Mouse (Mus musculus) forebrain, embryonic 11.5 days (tissue): ENCODE data around the gene Pigq. TPM values are rescaled to one million over a fixed set of nuclear protein-coding genes. Genes with fewer than 3 reads are reported as not detected.
A peak's percentile ranks its signal among the peaks of the same experiment; 100 is the strongest.

Source experiments
- ATAC-seq: fragments of 200-750 bp; cut with Nextera tagmentation; replicated peaks from 2 replicates; pipeline ENCODE4 v1.8.0; 2017; ENCODE audit warnings: moderate TSS enrichment; ENCODE audit not compliant: low FRiP score
- DNase-seq: peaks from one replicate; pipeline ENCODE4 v3.0.0-alpha.2; 2017; ENCODE audit warnings: low spot score
- H3K27ac ChIP-seq: fragments of 300-500 bp; sonication (generic); 2 replicates; pipeline ENCODE4 v1.5.1; 2014; ENCODE audit warnings: low read depth, low read length
- H3K27me3 ChIP-seq: fragments of 300-500 bp; sonication (generic); 2 replicates; pipeline ENCODE4 v1.6.1; 2014; ENCODE audit warnings: mild to moderate bottlenecking, low read length, mixed read lengths; ENCODE audit not compliant: control insufficient read depth, insufficient read depth
- H3K36me3 ChIP-seq: fragments of 300-500 bp; sonication (generic); 2 replicates; pipeline ENCODE4 v1.6.1; 2014; ENCODE audit warnings: mild to moderate bottlenecking, low read length, moderate library complexity, mixed read lengths; ENCODE audit not compliant: control insufficient read depth, insufficient read depth
- H3K4me1 ChIP-seq: fragments of 300-500 bp; sonication (generic); replicated peaks from 2 replicates; pipeline ENCODE4 v1.6.1; 2014; ENCODE audit warnings: low read length, mixed read lengths; ENCODE audit not compliant: control insufficient read depth, insufficient read depth
- H3K4me2 ChIP-seq: fragments of 300-500 bp; sonication (generic); 2 replicates; pipeline ENCODE4 v1.6.1; 2014; ENCODE audit warnings: low read depth, mild to moderate bottlenecking, low read length, moderate library complexity, mixed read lengths; ENCODE audit not compliant: severe bottlenecking
- H3K4me3 ChIP-seq: fragments of 300-500 bp; sonication (generic); 2 replicates; pipeline ENCODE4 v1.5.1; 2014; ENCODE audit warnings: low read depth, low read length
- H3K9ac ChIP-seq: fragments of 300-500 bp; sonication (generic); 2 replicates; pipeline ENCODE4 v1.6.1; 2014; ENCODE audit warnings: low read length
- H3K9me3 ChIP-seq: fragments of 300-500 bp; sonication (generic); 2 replicates; pipeline ENCODE4 v1.6.1; 2016; ENCODE audit warnings: low read length, mixed read lengths; ENCODE audit not compliant: control insufficient read depth
- WGBS: fragments of 180-500 bp; shearing (Covaris S2); extraction: QIAGEN DNeasy Blood & Tissue Kit; methylation state at CpG from one replicate; pipeline ENCODE4 v1.1.7; 2014; 5-methylcytosine and 5-hydroxymethylcytosine counted together
- polyA plus RNA-seq: library from polyadenylated mRNA; unstranded; fragments of >200 nt; fragmentation: Nextera tagmentation; extraction: Ambion mirVana; gene quantifications from 2 replicates; pipeline ENCODE4 v1.2.1, GENCODE M21; 2014

The Pigq gene
- polyA plus RNA-seq, 1 experiment from 2014 or later: 65.2 TPM

- no peak for DNase-seq
- Histone ChIP-seq H3K9me3 (no peaks in the 10 kb centered on the region), H3K27ac (no peak overlapping the region)
These were observed 9.9 kb upstream of the Pigq start for GRCm38 (mm10) chr17:25954671-25955070.

GRCm38 (mm10) chr17:25953161-25953560 is 8.4 kb upstream of the Pigq start:
- 70% methylated on average over 5 of the region's 5 CpGs for WGBS

More at GRCm38 (mm10) chr17:25954671-25955070, 9.9 kb upstream of the Pigq start:
- Histone ChIP-seq H3K4me3 (no peak overlapping the region), H3K9ac (no peak overlapping the region), H3K4me2 (no peak overlapping the region), H3K27me3 (peaks cover 33% of the 10 kb centered on the region), H3K4me1 (peaks cover 9% of the 10 kb centered on the region; the same call in 1 of the 2 replicates), H3K36me3 (no peaks in the 10 kb centered on the region)
- no peak for ATAC-seq
- 76% methylated on average over 2 of the region's 2 CpGs for WGBS

GRCm38 (mm10) chr17:25951803-25952623 is 7.3 kb upstream of the Pigq start, which contains the start of gene A930017K11Rik:
TSS of gene A930017K11Rik (minus strand) at chr17:25952565.
- 1% methylated on average over 58 of the region's 58 CpGs for WGBS
- peak within 1 kb of the TSS; percentile 48 for H3K4me2 ChIP-seq
- H3K4me3 ChIP-seq: peak within 1 kb of the TSS; percentile 25
- H3K9ac ChIP-seq: no peak within 1 kb of the TSS
- no peak for DNase-seq
- no peaks in the 10 kb centered on the region for H3K9me3 ChIP-seq
- no peak for ATAC-seq
- peaks cover 9% of the 10 kb centered on the region; the same call in 1 of the 2 replicates for H3K4me1 ChIP-seq
- H3K36me3 ChIP-seq: no peaks in the 10 kb centered on the region
- H3K27ac ChIP-seq: no peak within 1 kb of the TSS
- H3K27me3 ChIP-seq: peaks cover 33% of the 10 kb centered on the region

More at GRCm38 (mm10) chr17:25953161-25953560, 8.4 kb upstream of the Pigq start:
- Histone ChIP-seq H3K4me2 (no peak overlapping the region), H3K27me3 (peaks cover 33% of the 10 kb centered on the region), H3K27ac (no peak overlapping the region), H3K36me3 (no peaks in the 10 kb centered on the region), H3K9me3 (no peaks in the 10 kb centered on the region), H3K4me3 (no peak overlapping the region), H3K9ac (no peak overlapping the region), H3K4me1 (peaks cover 9% of the 10 kb centered on the region; the same call in 1 of the 2 replicates)
- DNase-seq (no peak), ATAC-seq (no peak)

- H3K4me3 ChIP-seq: peak overlapping the region; percentile 25
- WGBS: 2% methylated on average over 33 of the region's 33 CpGs
- peaks cover 33% of the 10 kb centered on the region for H3K27me3 ChIP-seq
- DNase-seq: no peak
- no peaks in the 10 kb centered on the region for H3K9me3 ChIP-seq
- no peak overlapping the region for H3K9ac ChIP-seq
- ATAC-seq: no peak
- peaks cover 9% of the 10 kb centered on the region; the same call in 1 of the 2 replicates for H3K4me1 ChIP-seq
- H3K36me3 ChIP-seq: no peaks in the 10 kb centered on the region
- peak overlapping the region; percentile 48 for H3K4me2 ChIP-seq
- no peak overlapping the region for H3K27ac ChIP-seq
These were observed 6.6 kb upstream of the Pigq start for GRCm38 (mm10) chr17:25951225-25951802.

GRCm38 (mm10) chr17:25950706-25951105 is 6.0 kb upstream of the Pigq start:
- 7% methylated on average over 3 of the region's 3 CpGs for WGBS
- no peak overlapping the region for H3K4me3 ChIP-seq
- no peak overlapping the region for H3K4me2 ChIP-seq
- H3K27me3 ChIP-seq: peaks cover 33% of the 10 kb centered on the region
- ATAC-seq: no peak
- H3K9ac ChIP-seq: no peak overlapping the region
- no peak for DNase-seq
- no peaks in the 10 kb centered on the region for H3K9me3 ChIP-seq
- H3K27ac ChIP-seq: no peak overlapping the region
- H3K4me1 ChIP-seq: peaks cover 9% of the 10 kb centered on the region; the same call in 1 of the 2 replicates
- H3K36me3 ChIP-seq: no peaks in the 10 kb centered on the region

- no peaks in the 10 kb centered on the region for H3K36me3 ChIP-seq
- H3K4me3 ChIP-seq: no peak overlapping the region
- H3K27me3 ChIP-seq: peaks cover 33% of the 10 kb centered on the region
- no peak overlapping the region for H3K27ac ChIP-seq
- 84% methylated on average over 5 of the region's 5 CpGs for WGBS
- no peak for DNase-seq
- ATAC-seq: no peak
- H3K4me1 ChIP-seq: peaks cover 9% of the 10 kb centered on the region; the same call in 1 of the 2 replicates
- H3K4me2 ChIP-seq: no peak overlapping the region
- H3K9me3 ChIP-seq: no peaks in the 10 kb centered on the region
- H3K9ac ChIP-seq: no peak overlapping the region
These were observed 5.2 kb upstream of the Pigq start for GRCm38 (mm10) chr17:25949981-25950380.

GRCm38 (mm10) chr17:25948051-25948450 is 3.3 kb upstream of the Pigq start:
- WGBS: 85% methylated on average over 8 of the region's 8 CpGs
- Histone ChIP-seq H3K27me3 (peaks cover 29% of the 10 kb centered on the region), H3K4me1 (peaks cover 9% of the 10 kb centered on the region; the same call in 1 of the 2 replicates)

GRCm38 (mm10) chr17:25947576-25947975 is 2.8 kb upstream of the Pigq start:
- Histone ChIP-seq H3K9me3 (no peaks in the 10 kb centered on the region), H3K9ac (no peak overlapping the region; the same call in 1 of the 2 replicates)
- 81% methylated on average over 4 of the region's 4 CpGs for WGBS

More at GRCm38 (mm10) chr17:25948051-25948450, 3.3 kb upstream of the Pigq start:
- no peak overlapping the region for H3K27ac ChIP-seq
- H3K4me3 ChIP-seq: no peak overlapping the region
- DNase-seq (no peak), ATAC-seq (no peak)
- H3K9me3 ChIP-seq: no peaks in the 10 kb centered on the region
- no peaks in the 10 kb centered on the region for H3K36me3 ChIP-seq
- no peak overlapping the region for H3K4me2 ChIP-seq
- no peak overlapping the region for H3K9ac ChIP-seq

More at GRCm38 (mm10) chr17:25947576-25947975, 2.8 kb upstream of the Pigq start:
- no peak overlapping the region for H3K4me3 ChIP-seq
- peaks cover 24% of the 10 kb centered on the region for H3K27me3 ChIP-seq
- DNase-seq (no peak), ATAC-seq (no peak)
- H3K27ac ChIP-seq: no peak overlapping the region
- peaks cover 9% of the 10 kb centered on the region; the same call in 1 of the 2 replicates for H3K4me1 ChIP-seq
- no peak overlapping the region for H3K4me2 ChIP-seq
- H3K36me3 ChIP-seq: no peaks in the 10 kb centered on the region
